Mouse (Mus musculus): ENCODE results near the gene Sart3. TPM values are rescaled to one million over a fixed set of nuclear protein-coding genes. Genes with fewer than 3 reads are reported as not detected.
"Not testable (repeated sequence)": the region's sequence is repeated elsewhere in the genome, so short reads cannot be mapped to it uniquely, and the experiment has no call there.

Sart3 gene
- total and polyA plus RNA-seq, 2 experiments from 2014 or later: 11.9 to 15.8 TPM

DNA sequence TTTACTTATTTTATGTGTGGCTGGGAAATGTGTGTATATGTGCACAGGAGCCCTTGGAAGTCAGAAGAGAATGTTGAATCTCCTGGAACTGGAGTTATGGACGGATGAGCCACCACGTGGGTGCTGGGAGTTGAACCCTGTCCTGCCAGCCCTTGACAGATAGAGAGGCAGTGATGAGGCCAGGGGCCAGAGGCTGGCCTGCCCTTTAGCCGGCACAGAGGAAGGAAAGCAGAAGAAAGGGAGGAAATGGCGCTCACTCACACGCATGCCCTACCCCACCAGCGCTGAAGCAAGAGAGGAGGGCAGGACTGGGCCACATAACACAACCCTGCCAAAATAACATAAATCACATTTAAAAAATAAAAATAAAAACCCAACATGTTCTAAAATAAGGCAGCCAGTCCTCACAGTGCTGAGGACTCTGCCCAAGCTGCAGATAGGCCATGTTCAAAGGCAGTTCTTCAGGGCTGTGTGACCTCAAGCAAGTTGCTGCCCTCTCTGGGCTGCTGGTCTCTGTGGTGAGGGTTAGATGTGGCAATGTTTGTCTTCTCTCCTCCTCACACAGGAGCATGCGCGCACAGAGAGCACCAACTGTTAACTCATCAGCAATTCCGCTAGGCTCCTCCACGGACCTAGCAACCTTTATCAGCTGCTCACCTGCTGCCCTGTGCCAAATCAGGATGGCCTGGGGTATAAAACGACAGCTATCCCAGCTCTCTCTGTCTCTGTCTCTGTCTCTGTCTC is 18.3 kb upstream of the Sart3 start:
- 50% methylated on average over 11 of the region's 11 CpGs for WGBS
- Histone ChIP-seq H3K4me3 (ENCODE audit: low read depth, low read length) (no peak overlapping the region), H3K9ac (replicated peaks; ENCODE audit: low read depth, low read length) (no peak overlapping the region), H3K27me3 (ENCODE audit: control insufficient read depth, insufficient read depth, low read length) (no peaks in the 10 kb centered on the region), H3K27ac (ENCODE audit: low read depth) (no peak overlapping the region), H3K4me1 (ENCODE audit: control insufficient read depth, insufficient read depth) (no peaks in the 10 kb centered on the region), H3K4me2 (ENCODE audit: low read depth, low read length) (no peak overlapping the region), H3K9me3 (replicated peaks; ENCODE audit: control insufficient read depth, low read length) (no peaks in the 10 kb centered on the region), H3K36me3 (replicated peaks; ENCODE audit: control insufficient read depth, insufficient read depth, low read length) (no peaks in the 10 kb centered on the region)
- DNase-seq (ENCODE audit: low spot score): no peak
- ATAC-seq (ENCODE audit: insufficient read depth, low read depth): no peak
- no peak for TF ChIP-seq CTCF (IDR thresholded peaks at IDR 0.05; ENCODE audit: low read depth)
- no peak for TF ChIP-seq EP300 (IDR thresholded peaks at IDR 0.05; ENCODE audit: low read depth)

DNA sequence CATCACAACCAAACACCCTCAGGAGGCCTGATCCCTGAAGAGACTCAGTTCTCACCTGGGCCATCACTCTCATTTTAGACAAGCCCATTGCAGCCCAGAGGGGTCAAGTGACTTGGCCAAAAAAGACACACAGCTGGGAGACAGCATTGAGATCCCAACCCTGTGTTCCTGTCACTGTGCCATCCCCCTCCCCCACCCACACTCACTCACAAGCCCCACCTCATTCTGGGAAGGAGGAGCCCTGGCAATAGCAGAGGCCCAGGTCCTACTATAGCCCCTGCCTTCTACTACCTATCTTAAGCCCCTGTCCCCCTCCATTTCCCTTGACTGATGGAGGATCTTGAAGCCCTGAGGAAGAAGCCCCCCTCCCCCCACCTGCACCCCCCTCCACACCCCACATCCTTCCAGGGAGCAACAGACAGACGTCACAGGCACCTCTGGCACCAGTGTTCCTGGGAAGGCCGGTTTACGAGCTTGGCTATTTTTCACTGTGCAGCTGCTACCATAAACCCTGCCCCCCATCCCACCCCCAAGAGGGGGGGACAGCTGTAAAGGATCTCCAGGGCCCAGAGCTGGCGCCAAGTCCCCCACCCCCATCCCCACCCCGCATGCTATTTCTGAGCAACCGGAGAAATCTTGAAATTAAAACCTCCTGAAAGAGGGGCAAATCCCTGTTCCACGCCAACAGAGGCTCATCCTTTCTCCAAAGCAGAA is 16.9 kb upstream of the Sart3 start:
- H3K27ac ChIP-seq (ENCODE audit: low read depth): no peak overlapping the region
- TF ChIP-seq CTCF (IDR thresholded peaks at IDR 0.05; ENCODE audit: low read depth): no peak
- no peak for TF ChIP-seq EP300 (IDR thresholded peaks at IDR 0.05; ENCODE audit: low read depth)
- H3K27me3 ChIP-seq (ENCODE audit: control insufficient read depth, insufficient read depth, low read length): no peaks in the 10 kb centered on the region
- DNase-seq (ENCODE audit: low spot score) (no peak), ATAC-seq (ENCODE audit: insufficient read depth, low read depth) (peak; percentile 37; the same call in 1 of the 2 replicates)
- H3K36me3 ChIP-seq (replicated peaks; ENCODE audit: control insufficient read depth, insufficient read depth, low read length): no peaks in the 10 kb centered on the region
- H3K4me3 ChIP-seq (ENCODE audit: low read depth, low read length): no peak overlapping the region
- 36% methylated on average over 7 of the region's 7 CpGs for WGBS
- H3K4me2 ChIP-seq (ENCODE audit: low read depth, low read length): no peak overlapping the region
- H3K9ac ChIP-seq (replicated peaks; ENCODE audit: low read depth, low read length): no peak overlapping the region
- no peaks in the 10 kb centered on the region for H3K4me1 ChIP-seq (ENCODE audit: control insufficient read depth, insufficient read depth)
- no peaks in the 10 kb centered on the region for H3K9me3 ChIP-seq (replicated peaks; ENCODE audit: control insufficient read depth, low read length)

DNA sequence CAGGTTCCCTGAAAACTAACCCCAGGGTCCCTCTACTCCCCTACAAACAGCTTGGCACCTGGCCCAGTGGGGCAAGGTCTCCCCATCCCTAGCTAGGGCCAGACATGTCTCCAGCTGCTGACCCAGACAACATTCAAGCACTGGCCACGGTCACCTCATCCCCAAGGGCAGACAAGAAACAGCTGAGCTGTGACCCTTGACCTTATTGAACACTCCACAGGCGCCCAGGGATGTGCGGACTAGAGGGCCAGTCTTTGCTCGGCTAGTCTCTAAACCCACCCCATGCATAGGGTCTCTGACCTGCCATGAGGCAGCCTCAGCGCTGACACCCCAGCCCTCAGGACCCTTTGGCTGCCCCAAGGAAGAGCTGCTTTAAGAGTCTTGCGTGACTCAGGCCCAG is 16.3 kb upstream of the Sart3 start:
- Histone ChIP-seq H3K4me2 (ENCODE audit: low read depth, low read length) (no peak overlapping the region), H3K9me3 (replicated peaks; ENCODE audit: control insufficient read depth, low read length) (no peaks in the 10 kb centered on the region), H3K27ac (ENCODE audit: low read depth) (no peak overlapping the region), H3K27me3 (ENCODE audit: control insufficient read depth, insufficient read depth, low read length) (no peaks in the 10 kb centered on the region), H3K36me3 (replicated peaks; ENCODE audit: control insufficient read depth, insufficient read depth, low read length) (no peaks in the 10 kb centered on the region), H3K4me3 (ENCODE audit: low read depth, low read length) (no peak overlapping the region), H3K4me1 (ENCODE audit: control insufficient read depth, insufficient read depth) (no peaks in the 10 kb centered on the region), H3K9ac (replicated peaks; ENCODE audit: low read depth, low read length) (no peak overlapping the region)
- WGBS: 53% methylated on average over 6 of the region's 6 CpGs
- TF ChIP-seq CTCF (IDR thresholded peaks at IDR 0.05; ENCODE audit: low read depth) (no peak), EP300 (IDR thresholded peaks at IDR 0.05; ENCODE audit: low read depth) (no peak)
- DNase-seq (ENCODE audit: low spot score): no peak
- ATAC-seq (ENCODE audit: insufficient read depth, low read depth): no peak

DNA sequence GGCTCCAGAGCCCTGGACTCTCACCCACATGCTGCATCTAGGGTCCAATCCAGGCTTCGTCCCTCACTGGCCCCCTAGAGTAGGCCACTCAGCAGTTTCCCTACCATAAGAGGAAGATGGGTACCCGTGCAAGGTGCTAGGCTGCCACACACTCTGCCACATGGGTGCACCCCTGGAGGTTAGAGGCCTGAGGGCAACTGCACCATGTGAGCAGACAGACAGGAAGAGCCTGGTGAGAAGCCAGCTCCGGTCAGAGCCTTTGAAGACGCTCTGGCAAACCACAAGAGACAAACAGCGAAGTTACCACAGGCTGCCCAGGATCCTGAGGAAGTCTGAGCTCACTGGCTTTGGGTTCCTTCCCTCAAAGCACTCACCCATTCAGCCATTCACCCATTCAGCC is 14.7 kb upstream of the Sart3 start:
- Histone ChIP-seq H3K27ac (ENCODE audit: low read depth) (no peak overlapping the region), H3K4me1 (ENCODE audit: control insufficient read depth, insufficient read depth) (no peaks in the 10 kb centered on the region), H3K9ac (replicated peaks; ENCODE audit: low read depth, low read length) (no peak overlapping the region), H3K4me2 (ENCODE audit: low read depth, low read length) (no peak overlapping the region), H3K36me3 (replicated peaks; ENCODE audit: control insufficient read depth, insufficient read depth, low read length) (no peaks in the 10 kb centered on the region), H3K9me3 (replicated peaks; ENCODE audit: control insufficient read depth, low read length) (no peaks in the 10 kb centered on the region), H3K27me3 (ENCODE audit: control insufficient read depth, insufficient read depth, low read length) (peaks cover 6% of the 10 kb centered on the region; the same call in 1 of the 2 replicates), H3K4me3 (ENCODE audit: low read depth, low read length) (no peak overlapping the region)
- TF ChIP-seq EP300 (IDR thresholded peaks at IDR 0.05; ENCODE audit: low read depth) (no peak), CTCF (IDR thresholded peaks at IDR 0.05; ENCODE audit: low read depth) (no peak)
- ATAC-seq (ENCODE audit: insufficient read depth, low read depth) (no peak), DNase-seq (ENCODE audit: low spot score) (no peak)
- 73% methylated on average over 5 of the region's 5 CpGs for WGBS

DNA sequence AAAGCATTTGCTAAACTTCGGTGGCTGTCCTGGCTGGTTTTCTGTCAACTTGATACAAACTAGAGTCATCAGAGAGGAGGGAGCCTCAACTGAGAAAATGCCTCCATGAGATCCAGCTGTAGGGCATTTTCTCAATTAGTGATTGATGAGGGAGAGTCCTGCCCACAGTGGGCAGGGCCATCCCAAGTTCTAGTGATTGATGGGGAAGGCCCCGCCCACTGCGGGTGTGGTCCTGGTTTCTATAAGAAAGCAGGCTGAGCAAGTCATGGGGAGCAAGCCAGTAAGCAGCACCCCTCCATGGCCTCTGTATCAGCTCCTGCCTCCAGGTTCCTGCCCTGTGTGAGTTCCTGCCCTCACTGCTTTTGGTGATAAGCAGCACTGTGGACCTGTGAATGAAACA is 11.8 kb upstream of the Sart3 start:
- not testable (repeated sequence) for H3K4me1 ChIP-seq (ENCODE audit: control insufficient read depth, insufficient read depth); H3K9ac ChIP-seq (replicated peaks; ENCODE audit: low read depth, low read length); H3K36me3 ChIP-seq (replicated peaks; ENCODE audit: control insufficient read depth, insufficient read depth, low read length); DNase-seq (ENCODE audit: low spot score); H3K9me3 ChIP-seq (replicated peaks; ENCODE audit: control insufficient read depth, low read length); ATAC-seq (ENCODE audit: insufficient read depth, low read depth); H3K4me2 ChIP-seq (ENCODE audit: low read depth, low read length); H3K4me3 ChIP-seq (ENCODE audit: low read depth, low read length); H3K27me3 ChIP-seq (ENCODE audit: control insufficient read depth, insufficient read depth, low read length)
- WGBS: 25% methylated on average over 3 of the region's 3 CpGs
- peak overlapping the region; percentile 68; the same call in 1 of the 2 replicates for H3K27ac ChIP-seq (ENCODE audit: low read depth)

Measured in heart, postnatal 0 days (tissue).